Comparison of ENCODE assay signal across 14 mouse cellular contexts in genomic region chr1:152613158-152613857, GRCm38 (mm10).
DNase-seq lines count a peak whose midpoint lies in the region; ATAC-seq and TF ChIP-seq lines count a peak whose summit lies in the region.
"Had no signal": no experiment of that assay in that cellular context is flagged by ENCODE, and none has a peak within 500 bp of the region (broad histone marks: within the 10 kb centered on the region; RNA-seq: fewer than 3 reads in every experiment).

No protein-coding gene starts in this region.

- H3K27me3 ChIP-seq in heart, adult 2 months (ENCODE audit: control insufficient read depth, insufficient read depth, low read length) = no peaks in the 10 kb centered on the region
- no peaks in the 10 kb centered on the region for H3K27me3 ChIP-seq in lung, embryonic 14.5 days (ENCODE audit: insufficient read depth, low read length)
- no peaks in the 10 kb centered on the region for H3K27me3 ChIP-seq in lung, postnatal 0 days (replicated peaks; ENCODE audit: insufficient read depth, low read length)
- no peaks in the 10 kb centered on the region for H3K27me3 ChIP-seq in stomach, embryonic 16.5 days (ENCODE audit: control insufficient read depth, insufficient read depth, low read length)
- H3K27me3 ChIP-seq in hindbrain, embryonic 14.5 days (ENCODE audit: control insufficient read depth, insufficient read depth, low read length) = no peaks in the 10 kb centered on the region
- H3K27me3 ChIP-seq: embryonic facial prominence, embryonic 13.5 days; forebrain, embryonic 15.5 days had no signal

- TF ChIP-seq EP300 in heart, adult 2 months (IDR thresholded peaks at IDR 0.05; ENCODE audit: insufficient read depth, low read depth, low read length) = no peak
- TF ChIP-seq EP300 in lung, postnatal 0 days (IDR thresholded peaks at IDR 0.05) = no peak

- peak overlapping the region; percentile 22; the same call in 1 of the 2 replicates for H3K9ac ChIP-seq in heart, adult 2 months (ENCODE audit: low read depth, low read length)
- no peak overlapping the region for H3K9ac ChIP-seq in lung, embryonic 14.5 days
- H3K9ac ChIP-seq in lung, postnatal 0 days (replicated peaks; ENCODE audit: low read depth) = no peak overlapping the region
- no peak overlapping the region for H3K9ac ChIP-seq in stomach, embryonic 16.5 days (ENCODE audit: low read length)
- H3K9ac ChIP-seq in hindbrain, embryonic 14.5 days = no peak overlapping the region
- H3K9ac ChIP-seq: embryonic facial prominence, embryonic 13.5 days; forebrain, embryonic 15.5 days had no signal

- peaks cover 5% of the 10 kb centered on the region for H3K79me2 ChIP-seq in heart, adult 2 months (replicated peaks; ENCODE audit: control insufficient read depth, insufficient read depth, low read length)

- peak overlapping the region; percentile 32 for H3K4me2 ChIP-seq in lung, embryonic 14.5 days
- no peak overlapping the region for H3K4me2 ChIP-seq in lung, postnatal 0 days (replicated peaks; ENCODE audit: low read depth, low read length)
- H3K4me2 ChIP-seq in stomach, embryonic 16.5 days (ENCODE audit: low read depth, low read length) = no peak overlapping the region
- H3K4me2 ChIP-seq in hindbrain, embryonic 14.5 days (replicated peaks) = no peak overlapping the region
- H3K4me2 ChIP-seq: embryonic facial prominence, embryonic 13.5 days; forebrain, embryonic 15.5 days had no signal

- no peak for DNase-seq in heart, adult 2 months
- DNase-seq in heart, postnatal 10 days = no peak
- DNase-seq in lung, embryonic 14.5 days = no peak
- no peak for DNase-seq in lung, postnatal 0 days (ENCODE audit: low spot score)
- peak; percentile 59 to 69 for DNase-seq in kidney, postnatal 36 days
- no peak for DNase-seq in adrenal gland, postnatal 36 days
- no peak for DNase-seq in hindbrain, embryonic 14.5 days (ENCODE audit: low spot score)
- DNase-seq: cerebellum, postnatal 10 days; left cerebral cortex, postnatal 4 days; retina, postnatal 1 day had no signal

- H3K27ac ChIP-seq in heart, adult 2 months = peak overlapping the region; percentile 73
- H3K27ac ChIP-seq in lung, embryonic 14.5 days (ENCODE audit: low read depth) = peak overlapping the region; percentile 50; the same call in 1 of the 2 replicates
- no peak overlapping the region for H3K27ac ChIP-seq in lung, postnatal 0 days (ENCODE audit: low read length)
- H3K27ac ChIP-seq in stomach, embryonic 16.5 days (ENCODE audit: low read length) = peak overlapping the region; percentile 53
- H3K27ac ChIP-seq in hindbrain, embryonic 14.5 days = no peak overlapping the region
- H3K27ac ChIP-seq: embryonic facial prominence, embryonic 13.5 days; forebrain, embryonic 15.5 days had no signal

- no peaks in the 10 kb centered on the region for H3K9me3 ChIP-seq in lung, embryonic 14.5 days (ENCODE audit: low read depth, low read length)
- no peaks in the 10 kb centered on the region for H3K9me3 ChIP-seq in lung, postnatal 0 days (ENCODE audit: low read length)
- no peaks in the 10 kb centered on the region for H3K9me3 ChIP-seq in stomach, embryonic 16.5 days (replicated peaks; ENCODE audit: control insufficient read depth, low read length)
- no peaks in the 10 kb centered on the region for H3K9me3 ChIP-seq in hindbrain, embryonic 14.5 days (ENCODE audit: control insufficient read depth, low read length)
- H3K9me3 ChIP-seq: embryonic facial prominence, embryonic 13.5 days; forebrain, embryonic 15.5 days had no signal

- no peak for TF ChIP-seq CTCF in heart, adult 2 months (IDR thresholded peaks at IDR 0.05)
- TF ChIP-seq CTCF in lung, embryonic 14.5 days (IDR thresholded peaks at IDR 0.05; ENCODE audit: low read depth) = no peak
- no peak for TF ChIP-seq CTCF in lung, postnatal 0 days (IDR thresholded peaks at IDR 0.05)

- TF ChIP-seq POLR2A in heart, adult 2 months (IDR thresholded peaks at IDR 0.05; ENCODE audit: insufficient read depth, low read depth, low read length) = no peak

- H3K4me1 ChIP-seq in heart, adult 2 months (ENCODE audit: control insufficient read depth, insufficient read depth, low read length) = peaks cover 56% of the 10 kb centered on the region
- peaks cover 41% of the 10 kb centered on the region for H3K4me1 ChIP-seq in lung, embryonic 14.5 days (ENCODE audit: insufficient read depth)
- H3K4me1 ChIP-seq in lung, postnatal 0 days (ENCODE audit: insufficient read depth, low read depth, low read length) = peaks cover 16% of the 10 kb centered on the region; the same call in 1 of the 2 replicates
- peaks cover 21% of the 10 kb centered on the region for H3K4me1 ChIP-seq in stomach, embryonic 16.5 days (ENCODE audit: control insufficient read depth, insufficient read depth, low read length)
- H3K4me1 ChIP-seq in hindbrain, embryonic 14.5 days (replicated peaks; ENCODE audit: control insufficient read depth, insufficient read depth, low read length) = no peaks in the 10 kb centered on the region
- H3K4me1 ChIP-seq: forebrain, embryonic 15.5 days had no signal

- peaks cover 47% of the 10 kb centered on the region for H3K36me3 ChIP-seq in heart, adult 2 months (ENCODE audit: control insufficient read depth, insufficient read depth, low read length)
- peaks cover 26% of the 10 kb centered on the region; the same call in 1 of the 2 replicates for H3K36me3 ChIP-seq in lung, embryonic 14.5 days (ENCODE audit: insufficient read depth)
- no peaks in the 10 kb centered on the region for H3K36me3 ChIP-seq in lung, postnatal 0 days (ENCODE audit: insufficient read depth, low read length)
- H3K36me3 ChIP-seq in stomach, embryonic 16.5 days (ENCODE audit: control insufficient read depth, insufficient read depth, low read length) = no peaks in the 10 kb centered on the region
- H3K36me3 ChIP-seq in hindbrain, embryonic 14.5 days (replicated peaks; ENCODE audit: control insufficient read depth, insufficient read depth) = no peaks in the 10 kb centered on the region
- H3K36me3 ChIP-seq: forebrain, embryonic 15.5 days had no signal

- no peak for ATAC-seq in lung, embryonic 14.5 days (ENCODE audit: insufficient read depth)
- no peak for ATAC-seq in lung, postnatal 0 days
- no peak for ATAC-seq in stomach, embryonic 16.5 days (ENCODE audit: insufficient read depth, low FRiP score)
- ATAC-seq in hindbrain, embryonic 14.5 days (ENCODE audit: low FRiP score) = no peak
- ATAC-seq: forebrain, embryonic 15.5 days had no signal

- 42% methylated on average over 16 of the region's 16 CpGs for WGBS in heart, adult 2 months
- 77% methylated on average over 16 of the region's 16 CpGs for WGBS in lung, embryonic 14.5 days
- 66% methylated on average over 16 of the region's 16 CpGs for WGBS in lung, postnatal 0 days
- WGBS in stomach, embryonic 16.5 days = 79% methylated on average over 16 of the region's 16 CpGs
- 70% methylated on average over 16 of the region's 16 CpGs for WGBS in hindbrain, embryonic 14.5 days

- intact Hi-C loops in heart, adult 2 months (cut with DNase I) = no loop called here
- intact Hi-C loops in heart, postnatal 10 days (cut with DNase I) = no loop called here

- peak overlapping the region; percentile 29 for H3K4me3 ChIP-seq in heart, adult 2 months
- no peak overlapping the region for H3K4me3 ChIP-seq in lung, embryonic 14.5 days (ENCODE audit: low read depth, low read length)
- no peak overlapping the region for H3K4me3 ChIP-seq in lung, postnatal 0 days (ENCODE audit: low read depth, low read length)
- H3K4me3 ChIP-seq in stomach, embryonic 16.5 days (replicated peaks; ENCODE audit: low read length) = no peak overlapping the region
- no peak overlapping the region for H3K4me3 ChIP-seq in hindbrain, embryonic 14.5 days (replicated peaks; ENCODE audit: low read length)
- H3K4me3 ChIP-seq: embryonic facial prominence, embryonic 13.5 days; forebrain, embryonic 15.5 days; myocyte had no signal

Comparison
In these comparisons a context has a peak if more than half of its experiments do, and no peak if none do; other contexts are left out.
1. H3K27ac ChIP-seq: peak in heart, adult 2 months (single experiment), lung, embryonic 14.5 days (single experiment) and stomach, embryonic 16.5 days (single experiment); none in lung, postnatal 0 days (single experiment) and hindbrain, embryonic 14.5 days (single experiment).
2. DNase-seq: peak in kidney, postnatal 36 days (2 of 2); none in heart, adult 2 months (0 of 2), heart, postnatal 10 days (0 of 2), lung, embryonic 14.5 days (single experiment), lung, postnatal 0 days (single experiment), adrenal gland, postnatal 36 days (0 of 2) and hindbrain, embryonic 14.5 days (single experiment).